ENCODE assay signal across 20 mouse cellular contexts in genomic region chr17:53488291-53489006, GRCm38 (mm10). TPM values are rescaled to one million over a fixed set of nuclear protein-coding genes. Genes with fewer than 3 reads are reported as not detected.
A peak's percentile ranks its signal among the peaks of the same experiment; 100 is the strongest.
DNase-seq lines count a peak whose midpoint lies in the region; ATAC-seq lines count a peak whose summit lies in the region.
"Had no signal": no experiment of that assay in that cellular context is flagged by ENCODE, and none has a peak within 500 bp of the region (broad histone marks: within the 10 kb centered on the region; RNA-seq: fewer than 3 reads in every experiment).

No protein-coding gene starts in this region.

- H3K4me1 ChIP-seq in forebrain, embryonic 12.5 days: no peaks in the 10 kb centered on the region
- H3K4me1 ChIP-seq: liver, embryonic 13.5 days had no signal

- no peak overlapping the region for H3K9ac ChIP-seq in forebrain, embryonic 12.5 days
- H3K9ac ChIP-seq: heart, embryonic 13.5 days; liver, embryonic 13.5 days had no signal

- no peak overlapping the region for H3K4me2 ChIP-seq in forebrain, embryonic 12.5 days
- H3K4me2 ChIP-seq: heart, embryonic 13.5 days; liver, embryonic 13.5 days had no signal

- H3K4me3 ChIP-seq in macrophage (ENCODE audit: inconsistent target): no peak overlapping the region
- H3K4me3 ChIP-seq in forebrain, embryonic 12.5 days (replicated peaks): no peak overlapping the region
- H3K4me3 ChIP-seq: heart, embryonic 13.5 days; liver, embryonic 13.5 days; megakaryocyte, embryonic 14.5 days had no signal

- H3K79me2 ChIP-seq in macrophage (ENCODE audit: inconsistent target): peaks cover 94% of the 10 kb centered on the region

- ATAC-seq in forebrain, embryonic 12.5 days (ENCODE audit: low FRiP score): no peak

- no peaks in the 10 kb centered on the region for H3K9me3 ChIP-seq in forebrain, embryonic 12.5 days
- H3K9me3 ChIP-seq: heart, embryonic 13.5 days; liver, embryonic 13.5 days; megakaryocyte, embryonic 14.5 days had no signal

- H3K27me3 ChIP-seq in forebrain, embryonic 12.5 days: no peaks in the 10 kb centered on the region
- H3K27me3 ChIP-seq: heart, embryonic 13.5 days; liver, embryonic 13.5 days; megakaryocyte, embryonic 14.5 days had no signal

- WGBS in macrophage (ENCODE audit: missing documents): 23% methylated on average over 4 of the region's 4 CpGs
- 98% methylated on average over 4 of the region's 4 CpGs for WGBS in forebrain, embryonic 12.5 days

- H3K27ac ChIP-seq in macrophage: peak overlapping the region; percentile 29; the same call in 1 of the 2 replicates
- H3K27ac ChIP-seq in forebrain, embryonic 12.5 days: no peak overlapping the region
- H3K27ac ChIP-seq: heart, embryonic 13.5 days; liver, embryonic 13.5 days had no signal

- peak; percentile 17 for DNase-seq in adrenal gland, adult 2 months
- no peak for DNase-seq in adrenal gland, postnatal 36 days
- DNase-seq in lung, postnatal 36 days: peak; percentile 26
- no peak for DNase-seq in lung, postnatal 14 days
- DNase-seq in kidney, postnatal 10 days: no peak
- DNase-seq in ovary, adult 18-20 months (ENCODE audit: low spot score): no peak
- DNase-seq: adrenal gland, postnatal 10 days; cerebellum, adult 9-11 months; gastrocnemius, postnatal 14 days; heart, postnatal 4 days; kidney, adult 2 months; kidney, postnatal 36 days; liver, embryonic 13.5 days; spleen, adult 18-20 months had no signal

- peaks cover 12% of the 10 kb centered on the region; the same call in 1 of the 2 replicates for H3K36me3 ChIP-seq in macrophage (ENCODE audit: inconsistent target)
- H3K36me3 ChIP-seq in forebrain, embryonic 12.5 days (replicated peaks): peaks cover 38% of the 10 kb centered on the region

RNA-seq across cellular contexts. Expression of gene Rab5a, which starts 9.4 kb away (rescaled TPM):
- 10 to 100 TPM; 89.3 to 93.3 TPM for total RNA-seq in adrenal gland, adult 2 months (2021)
- polyA plus RNA-seq in adrenal gland, adult 2 months (2012; rRNA removed): 2.9 and 3.1 TPM in 2 replicates
- total RNA-seq in adrenal gland, postnatal 36 days (2021): 100 to 1,000 TPM in 1 of 2 experiments, 10 to 100 TPM in 1; 95.3 to 114 TPM
- 10 to 100 TPM; 26.9 to 74.0 (median 46.1) TPM for total RNA-seq in macrophage (2018; cell fraction: chromatin; rRNA removed)
- total RNA-seq in macrophage (2018; cell fraction: cytosol; rRNA removed): 10 to 100 TPM; 61.2 to 90.0 (median 78.2) TPM
- total RNA-seq in macrophage (2018; cell fraction: nucleus; rRNA removed): 10 to 100 TPM; 32.9 to 93.9 (median 55.4) TPM
- polyA plus RNA-seq in macrophage (2018): 66.5 to 84.2 TPM (median 67.4 TPM) in 3 replicates
- 96.9 and 106 TPM in 2 replicates for polyA plus RNA-seq in forebrain, embryonic 12.5 days (2016; fragmentation: Nextera tagmentation; extraction: Ambion mirVana)

RNA-seq across cellular contexts. Expression of gene Efhb, which starts 25.3 kb away (rescaled TPM):
- under 1 TPM; 0.46 to 0.59 TPM for total RNA-seq in adrenal gland, adult 2 months (2021)
- 0.03 TPM in 1 of 2 replicates, not detected in the other for polyA plus RNA-seq in adrenal gland, adult 2 months (2012; rRNA removed)
- under 1 TPM; 0.36 to 0.43 TPM for total RNA-seq in adrenal gland, postnatal 36 days (2021)
- total RNA-seq in macrophage (2018; cell fraction: chromatin; rRNA removed): under 1 TPM in 2 of 26 experiments, not detected in 24; 0.33 to 0.34 TPM
- under 1 TPM in 3 of 26 experiments, not detected in 23; 0.04 to 0.06 (median 0.04) TPM for total RNA-seq in macrophage (2018; cell fraction: cytosol; rRNA removed)
- total RNA-seq in macrophage (2018; cell fraction: nucleus; rRNA removed): under 1 TPM in 1 of 26 experiments, not detected in 25; 0.17 TPM
- polyA plus RNA-seq in macrophage (2018): not detected in 3 replicates
- polyA plus RNA-seq in forebrain, embryonic 12.5 days (2016; fragmentation: Nextera tagmentation; extraction: Ambion mirVana): 0.56 and 0.95 TPM in 2 replicates
- polyA plus RNA-seq: liver, embryonic 13.5 days had no signal

RNA-seq across cellular contexts. Expression of gene Pp2d1, which starts 50.8 kb away (rescaled TPM):
- total RNA-seq in adrenal gland, adult 2 months (2021): not detected
- not detected in 2 replicates for polyA plus RNA-seq in adrenal gland, adult 2 months (2012; rRNA removed)
- not detected for total RNA-seq in adrenal gland, postnatal 36 days (2021)
- not detected for total RNA-seq in macrophage (2018; cell fraction: chromatin; rRNA removed)
- total RNA-seq in macrophage (2018; cell fraction: cytosol; rRNA removed): not detected
- total RNA-seq in macrophage (2018; cell fraction: nucleus; rRNA removed): not detected
- not detected in 3 replicates for polyA plus RNA-seq in macrophage (2018)
- 0.29 and 0.45 TPM in 2 replicates for polyA plus RNA-seq in forebrain, embryonic 12.5 days (2016; fragmentation: Nextera tagmentation; extraction: Ambion mirVana)
- total RNA-seq: adrenal gland, postnatal 10 days; gastrocnemius, postnatal 14 days; heart, postnatal 4 days; layer of hippocampus, postnatal 14 days; left cerebral cortex, postnatal 25 days had no signal
- polyA plus RNA-seq: kidney, adult 2 months had no signal

Comparison
In these comparisons a context has a peak if more than half of its experiments do, and no peak if none do; other contexts are left out.
1. DNase-seq: peak in adrenal gland, adult 2 months (single experiment) and lung, postnatal 36 days (single experiment); none in adrenal gland, postnatal 36 days (0 of 2), lung, postnatal 14 days (single experiment), kidney, postnatal 10 days (single experiment) and ovary, adult 18-20 months (single experiment).
2. RNA of gene Rab5a, which starts 9.4 kb away (polyA plus RNA-seq): 96.9 to 106 TPM in forebrain, embryonic 12.5 days and 66.5 to 84.2 TPM in macrophage; 2.9 to 3.1 TPM in adrenal gland, adult 2 months; every median in the first group is over 10 times any median in the second.